Mouse (Mus musculus) cerebellum, adult 2 months (tissue): Measurements from ENCODE around the gene Rarg. TPM values are rescaled to one million over a fixed set of nuclear protein-coding genes. Genes with fewer than 3 reads are reported as not detected.

Experiments
- DNase-seq, 2 experiments: peaks; one replicate each; pipeline ENCODE4 v3.0.0; 2021
- H3K27ac ChIP-seq: fragments of 200-500 bp; 2 replicates; pipeline ENCODE4 v1.5.1; 2012; ENCODE audit warnings: low read length, control low read depth, inconsistent platforms; ENCODE audit not compliant: insufficient read depth
- H3K27me3 ChIP-seq: fragments of 200-500 bp; 2 replicates; pipeline ENCODE4 v1.6.1; 2012; ENCODE audit warnings: inconsistent platforms, mild to moderate bottlenecking, low read length, moderate library complexity; ENCODE audit not compliant: control insufficient read depth, insufficient read depth
- H3K4me1 ChIP-seq: fragments of 200-500 bp; 2 replicates; pipeline ENCODE4 v1.6.1; 2011; ENCODE audit warnings: low read length; ENCODE audit not compliant: control insufficient read depth, insufficient read depth
- H3K4me3 ChIP-seq: fragments of 200-500 bp; replicated peaks from 2 replicates; pipeline ENCODE3; 2011; ENCODE audit warnings: mild to moderate bottlenecking, low read depth, low read length, control low read depth; ENCODE audit not compliant: insufficient read depth
- CTCF ChIP-seq: fragments of 200-500 bp; IDR thresholded peaks from 2 replicates; pipeline ENCODE4 v1.5.1; 2011; ENCODE audit warnings: low read depth, mild to moderate bottlenecking, control low read depth, low read length, moderate library complexity, borderline replicate concordance; ENCODE audit not compliant: insufficient read depth
- POLR2A ChIP-seq: fragments of 200-500 bp; IDR thresholded peaks from 2 replicates; pipeline ENCODE4 v1.6.1; 2011; ENCODE audit warnings: low read length, control low read depth, borderline replicate concordance; ENCODE audit not compliant: insufficient read depth
- WGBS: fragments of 180-500 bp; shearing (Covaris S2); methylation state at CpG from one replicate; pipeline ENCODE4 v1.1.7; 2018; 5-methylcytosine and 5-hydroxymethylcytosine counted together
- polyA plus RNA-seq: library from polyadenylated mRNA; depleted of rRNA; stranded (reverse); fragments of >200 nt; gene quantifications from 2 replicates; pipeline ENCODE4 v1.2.3, GENCODE M21; 2012

Gene Rarg
- polyA plus RNA-seq, 1 experiment, result 12.8 TPM

GRCm38 (mm10) chr15:102243229-102244190 is 13.8 kb downstream of the Rarg start:
- Histone ChIP-seq H3K27ac (no peak overlapping the region), H3K4me3 (no peak overlapping the region), H3K4me1 (no peaks in the 10 kb centered on the region; the same call in none of the 2 replicates), H3K27me3 (no peaks in the 10 kb centered on the region)
- DNase-seq, result no peak
- TF ChIP-seq CTCF (no peak), POLR2A (no peak)
- 54% methylated on average over 22 of the region's 22 CpGs for WGBS

DNA sequence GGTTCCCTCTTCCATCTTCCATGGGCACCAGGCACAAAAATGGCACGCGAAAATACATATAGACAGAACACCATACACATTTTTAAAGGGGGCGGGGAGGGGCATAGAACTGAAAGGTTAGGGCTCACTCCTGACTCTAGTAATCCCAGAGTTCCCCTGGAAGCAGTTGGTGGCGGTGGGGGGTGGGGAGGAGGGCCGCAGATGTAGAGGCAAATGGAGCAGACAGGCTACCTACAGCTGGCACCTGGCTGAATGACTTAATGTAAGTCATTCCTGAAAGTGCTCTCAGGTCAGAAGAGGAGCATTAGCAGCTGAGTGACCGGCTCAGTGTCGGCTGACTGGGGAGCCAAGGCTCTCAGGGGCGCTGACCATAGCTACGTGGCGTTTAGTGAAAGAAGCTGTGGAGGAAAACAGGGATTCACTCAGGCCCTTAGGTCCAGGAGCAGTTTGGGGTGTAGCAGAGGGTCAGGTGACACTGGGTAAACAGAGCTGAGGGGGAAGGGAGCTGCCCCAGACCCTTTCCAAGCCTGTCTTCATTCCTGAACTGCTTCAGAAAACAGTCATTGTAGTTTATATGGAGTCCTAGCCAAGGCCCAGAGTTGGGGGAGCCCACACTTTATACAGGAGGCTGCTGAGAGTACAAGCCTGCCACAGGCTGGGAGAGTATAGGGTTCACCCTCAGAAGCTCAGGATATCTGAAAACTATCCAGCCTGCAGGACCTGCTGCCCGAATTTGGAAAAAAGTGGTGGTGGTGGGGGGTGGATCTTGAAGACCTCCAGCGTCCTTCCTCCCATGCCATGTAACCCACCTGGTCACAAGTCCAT is 14.7 kb downstream of the Rarg start:
- Histone ChIP-seq H3K27ac (no peak overlapping the region), H3K4me3 (no peak overlapping the region), H3K27me3 (no peaks in the 10 kb centered on the region), H3K4me1 (no peaks in the 10 kb centered on the region; the same call in none of the 2 replicates)
- DNase-seq, result no peak
- 64% methylated on average over 12 of the region's 12 CpGs for WGBS
- no peak for TF ChIP-seq CTCF
- TF ChIP-seq POLR2A, result no peak

DNA sequence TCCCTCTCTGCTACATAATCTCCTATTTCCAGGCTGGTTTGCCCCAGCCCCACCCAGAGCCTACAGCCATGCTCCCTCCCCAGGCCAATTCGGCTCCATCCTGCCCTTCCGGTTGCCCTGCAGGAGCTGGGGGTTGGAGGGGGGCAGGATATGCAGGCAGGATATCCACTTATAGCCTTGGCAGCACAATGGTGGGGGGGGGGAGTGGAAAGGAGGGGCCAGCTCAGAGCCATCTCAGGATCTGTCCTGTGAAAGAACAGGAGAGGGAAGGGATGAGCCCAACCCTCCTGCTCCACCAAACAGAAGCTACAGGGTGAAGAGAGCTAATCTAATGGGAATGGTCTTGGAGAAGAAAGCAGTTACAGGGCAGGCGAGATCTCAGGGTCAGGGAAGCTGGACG is 16.7 kb downstream of the Rarg start:
- 79% methylated on average over 4 of the region's 4 CpGs for WGBS
- H3K4me3 ChIP-seq, result no peak overlapping the region
- no peaks in the 10 kb centered on the region; the same call in none of the 2 replicates for H3K4me1 ChIP-seq
- H3K27ac ChIP-seq, result no peak overlapping the region
- H3K27me3 ChIP-seq, result no peaks in the 10 kb centered on the region
- DNase-seq, result no peak
- TF ChIP-seq POLR2A (no peak), CTCF (no peak)

GRCm38 (mm10) chr15:102239851-102240250 is 17.5 kb downstream of the Rarg start:
- Histone ChIP-seq H3K27me3 (no peaks in the 10 kb centered on the region), H3K27ac (no peak overlapping the region), H3K4me3 (no peak overlapping the region), H3K4me1 (no peaks in the 10 kb centered on the region; the same call in 1 of the 2 replicates)
- no peak for TF ChIP-seq POLR2A
- TF ChIP-seq CTCF, result no peak
- no peak for DNase-seq
- WGBS, result 60% methylated on average over 11 of the region's 11 CpGs

DNA sequence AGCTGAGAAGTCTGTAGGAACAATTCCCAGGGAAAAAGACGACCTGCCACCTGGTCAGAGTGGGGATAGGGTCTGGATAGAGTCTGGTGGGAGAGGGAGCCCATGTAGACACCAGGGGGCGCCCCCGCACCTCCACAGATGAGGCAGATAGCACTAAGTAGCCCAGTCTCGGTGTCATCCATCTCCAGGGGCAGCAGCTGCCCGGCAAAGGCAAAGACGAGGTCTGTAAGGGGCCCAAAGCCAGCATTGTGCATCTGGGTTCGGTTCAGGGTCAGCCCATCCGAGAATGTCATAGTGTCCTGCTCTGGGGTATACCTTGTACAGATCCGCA is 18.1 kb downstream of the Rarg start:
- Histone ChIP-seq H3K4me3 (no peak overlapping the region), H3K27me3 (no peaks in the 10 kb centered on the region), H3K4me1 (no peaks in the 10 kb centered on the region; the same call in 1 of the 2 replicates), H3K27ac (no peak overlapping the region)
- WGBS, result 9% methylated on average over 9 of the region's 9 CpGs
- peak; percentile 61 to 75 for DNase-seq
- TF ChIP-seq POLR2A (no peak), CTCF (peak; percentile 86)

DNA sequence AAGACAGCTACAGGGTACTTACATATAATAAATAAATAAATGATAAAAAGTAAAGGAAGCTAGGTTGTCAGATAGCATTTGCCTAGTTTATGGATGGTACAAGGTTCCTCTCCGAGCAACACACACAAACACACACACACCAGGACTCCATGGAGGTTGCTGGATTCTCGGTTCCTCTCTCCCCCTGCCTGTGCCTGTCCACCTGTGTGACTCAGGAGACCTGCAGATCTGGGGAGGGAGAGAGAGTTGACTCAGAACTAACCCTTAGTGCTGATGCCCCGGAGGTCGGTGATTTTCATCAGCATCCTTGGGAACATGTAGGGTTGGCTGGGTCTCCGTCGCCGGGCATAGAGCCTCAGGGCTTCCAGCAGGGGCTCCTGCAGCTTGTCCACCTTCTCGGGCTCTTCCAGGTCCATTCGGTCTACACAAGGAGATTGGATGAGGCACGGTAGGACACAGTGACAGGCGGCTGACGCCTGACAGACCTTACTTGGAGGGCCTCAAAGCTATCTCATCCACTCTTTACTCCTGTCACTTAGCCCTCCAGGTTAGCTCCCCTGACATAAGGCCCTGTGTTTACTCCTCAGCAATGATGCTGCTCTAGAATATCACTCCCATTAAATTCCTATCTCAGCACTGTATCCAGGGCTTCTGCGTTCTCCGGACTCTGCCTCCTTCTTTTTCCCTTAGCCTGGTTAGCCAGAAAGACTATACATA is 18.6 kb downstream of the Rarg start:
- H3K27ac ChIP-seq, result no peak overlapping the region
- 83% methylated on average over 14 of the region's 14 CpGs for WGBS
- no peaks in the 10 kb centered on the region; the same call in 1 of the 2 replicates for H3K4me1 ChIP-seq
- no peak for DNase-seq
- TF ChIP-seq CTCF (no peak), POLR2A (no peak)
- H3K27me3 ChIP-seq, result no peaks in the 10 kb centered on the region
- H3K4me3 ChIP-seq, result no peak overlapping the region

GRCm38 (mm10) chr15:102235371-102236027 is 21.8 kb downstream of the Rarg start:
- H3K4me1 ChIP-seq, result peaks cover 7% of the 10 kb centered on the region
- H3K27me3 ChIP-seq, result no peaks in the 10 kb centered on the region
- H3K27ac ChIP-seq, result no peak overlapping the region
- TF ChIP-seq POLR2A, result no peak
- TF ChIP-seq CTCF, result no peak
- DNase-seq, result no peak
- no peak overlapping the region for H3K4me3 ChIP-seq
- WGBS, result 44% methylated on average over 21 of the region's 21 CpGs
